Mouse (Mus musculus) 3134 (cell line): Measurements from ENCODE around the gene Ripk1.
"Not testable (repeated sequence)": the region's sequence is repeated elsewhere in the genome, so short reads cannot be mapped to it uniquely, and the experiment has no call there.

Experiments
- DNase-seq: peaks from one replicate; pipeline ENCODE4 v3.0.0-alpha.2; 2011; ENCODE audit warnings: low spot score; ENCODE audit not compliant: insufficient read length; ENCODE audit errors: extremely low read depth

The Ripk1 gene

GRCm38 (mm10) chr13:34074441-34074840 is 72.3 kb downstream of the Ripk1 start:
- DNase-seq = not testable (repeated sequence)

- peak; percentile 47 for DNase-seq
Observed at GRCm38 (mm10) chr13:34075893-34076292, 73.7 kb downstream of the Ripk1 start.

- no peak for DNase-seq
Observed at GRCm38 (mm10) chr13:34076561-34077491, 74.7 kb downstream of the Ripk1 start.

- peak; percentile 90 for DNase-seq
Observed at GRCm38 (mm10) chr13:34077492-34078271, 75.5 kb downstream of the Ripk1 start, which contains the start of gene Tubb2a. TSS of gene Tubb2a (minus strand) at chr13:34078007.

GRCm38 (mm10) chr13:34078500-34079280 is 76.5 kb downstream of the Ripk1 start:
- no peak for DNase-seq

- DNase-seq = no peak
Observed at GRCm38 (mm10) chr13:34079801-34080200, 77.6 kb downstream of the Ripk1 start.

- no peak for DNase-seq
Observed at GRCm38 (mm10) chr13:34081926-34082325, 79.8 kb downstream of the Ripk1 start.

GRCm38 (mm10) chr13:34084026-34084750 is 82.0 kb downstream of the Ripk1 start:
- peak; percentile 42 for DNase-seq
